Mouse (Mus musculus) adrenal gland, adult 18-20 months (tissue): ENCODE measurements around the gene Rsrc1. TPM values are rescaled to one million over a fixed set of nuclear protein-coding genes. Genes with fewer than 3 reads are reported as not detected.

Experiments
- DNase-seq, 2 experiments: peaks; one replicate each; pipeline ENCODE4 v3.0.0; 2021 to 2022; ENCODE audit warnings: low spot score in 2 of 2
- total RNA-seq, 2 experiments: library from RNA; stranded (reverse); gene quantifications; 1 replicate in 1 of 2; 2 replicates in 1 of 2; pipeline ENCODE4 v1.2.3; 2021

The Rsrc1 gene
- total RNA-seq, 2 experiments from 2014 or later: 26.9 to 31.2 TPM

DNA sequence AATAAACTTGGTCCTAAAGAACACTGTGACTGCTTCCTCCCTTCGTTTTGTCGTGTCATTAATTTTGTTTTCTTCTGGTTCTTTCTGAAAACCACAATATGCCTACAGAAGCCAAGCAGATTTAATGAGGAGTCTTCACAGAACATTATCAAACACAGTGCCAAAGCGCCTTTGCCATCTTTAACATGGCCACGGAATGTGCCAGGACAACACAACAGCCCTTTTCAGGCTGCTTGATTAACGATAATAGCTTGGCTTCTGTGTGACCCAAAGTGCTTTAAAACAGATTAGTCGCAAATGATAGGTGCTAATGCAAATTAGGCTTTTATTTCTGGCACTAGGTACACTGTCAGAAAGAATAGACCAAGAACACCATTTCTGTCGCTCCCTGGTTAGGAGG lies 377.2 kb downstream of the Rsrc1 start:
- DNase-seq: no peak

DNA sequence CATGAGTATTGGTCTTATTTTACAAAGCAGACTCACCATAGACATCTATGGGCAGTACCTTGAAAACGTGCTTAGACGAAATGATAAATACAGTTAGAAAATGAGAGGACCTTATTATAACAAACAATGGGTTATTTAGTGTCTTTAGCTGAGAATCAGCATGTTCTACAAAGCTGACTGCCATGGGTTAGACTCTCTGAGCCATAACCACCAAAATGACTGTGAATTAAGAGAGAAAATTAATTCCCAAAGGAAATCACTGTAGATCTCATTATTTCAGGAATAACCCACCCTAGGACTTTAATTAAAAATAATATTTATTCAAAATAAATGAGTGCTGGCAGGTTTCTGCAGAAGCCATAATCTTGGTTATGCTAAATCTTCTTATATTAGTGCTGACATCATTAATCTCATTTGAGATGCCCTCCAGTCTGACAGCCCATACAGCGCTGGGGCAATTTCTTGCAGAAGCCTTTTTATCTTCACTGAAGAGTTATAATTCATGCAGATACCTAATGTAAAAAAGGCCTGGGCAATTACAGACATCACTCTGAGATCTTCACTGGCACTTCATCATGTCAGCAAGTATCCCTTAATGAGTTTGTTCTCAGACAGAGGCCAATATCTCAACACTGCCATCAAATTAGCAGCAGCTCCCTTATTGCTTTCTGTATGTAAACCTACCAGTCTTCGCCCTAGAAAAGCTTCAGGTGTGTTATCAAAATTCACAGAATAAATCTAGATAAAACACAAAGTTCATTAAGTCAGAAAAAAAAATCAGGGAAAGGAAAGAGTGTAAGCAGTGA lies 385.1 kb downstream of the Rsrc1 start:
- no peak for DNase-seq

DNA sequence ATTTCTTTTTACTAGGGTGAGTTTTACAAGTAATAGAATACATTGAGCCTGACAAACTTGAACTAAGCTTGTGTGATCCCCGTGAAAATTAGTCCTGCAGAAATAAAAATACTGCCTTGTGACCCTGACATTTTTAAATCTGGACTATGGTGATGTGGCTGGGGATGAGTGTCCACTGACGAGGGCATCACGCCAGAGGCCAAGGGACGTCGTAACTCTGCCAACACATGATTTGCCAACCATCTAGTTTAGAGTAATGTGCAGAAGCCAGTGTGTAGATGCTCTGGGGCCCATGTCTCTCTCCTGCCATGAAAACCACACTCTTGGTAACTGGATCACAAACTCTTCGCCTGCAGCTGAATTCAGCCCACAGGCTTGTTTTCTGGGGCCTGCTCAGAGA lies 386.3 kb downstream of the Rsrc1 start:
- DNase-seq: peak; percentile 38 to 46

GRCm38 (mm10) chr3:67369407-67370079 lies 388.4 kb downstream of the Rsrc1 start:
- DNase-seq: no peak

DNA sequence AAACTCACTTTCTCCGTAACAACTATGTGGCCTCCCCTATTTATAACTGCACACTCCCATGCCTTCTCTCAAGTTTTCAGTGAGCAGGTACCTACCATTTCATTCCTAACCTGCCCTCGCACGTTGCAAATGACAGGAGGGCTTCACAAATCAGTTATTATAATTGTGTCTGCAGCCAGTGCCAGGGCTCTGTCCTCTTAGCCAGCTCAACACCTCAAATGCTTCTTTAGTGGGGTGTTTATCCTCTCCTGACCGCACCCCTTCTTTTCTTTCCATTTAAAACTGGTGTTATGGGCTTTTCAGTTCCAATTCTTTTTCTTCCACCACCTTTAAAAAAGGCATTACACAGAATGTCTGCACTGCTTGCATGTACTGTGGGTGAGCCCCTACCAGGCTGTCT lies 391.0 kb downstream of the Rsrc1 start:
- DNase-seq: no peak

DNA sequence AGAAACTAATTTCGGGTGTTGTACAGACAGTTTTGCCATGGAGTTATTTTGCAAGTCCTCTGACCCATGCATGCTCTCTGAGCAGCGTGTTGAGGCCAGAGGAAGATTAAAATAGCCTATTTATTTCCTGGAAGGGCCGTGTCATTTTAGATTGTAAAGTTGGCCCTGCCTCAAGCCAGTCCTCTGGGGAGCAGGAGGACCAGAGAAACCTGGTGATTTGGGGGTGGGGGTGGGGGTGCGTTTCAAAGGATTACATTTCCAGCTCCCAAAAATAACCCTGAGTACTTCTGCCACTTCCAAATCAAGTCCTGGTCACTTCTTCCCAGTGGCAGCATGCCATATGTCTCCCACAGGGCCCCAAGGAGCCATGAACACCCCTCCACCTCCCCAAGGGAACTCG lies 391.6 kb downstream of the Rsrc1 start:
- DNase-seq: no peak

- DNase-seq: peak; percentile 83 to 87
Observed at GRCm38 (mm10) chr3:67373872-67374271, 392.7 kb downstream of the Rsrc1 start, which contains the start of gene Mlf1. Gene Mlf1, plus strand, starts transcription at chr3:67374097.

GRCm38 (mm10) chr3:67374360-67374778 lies 393.2 kb downstream of the Rsrc1 start:
- no peak for DNase-seq

DNA sequence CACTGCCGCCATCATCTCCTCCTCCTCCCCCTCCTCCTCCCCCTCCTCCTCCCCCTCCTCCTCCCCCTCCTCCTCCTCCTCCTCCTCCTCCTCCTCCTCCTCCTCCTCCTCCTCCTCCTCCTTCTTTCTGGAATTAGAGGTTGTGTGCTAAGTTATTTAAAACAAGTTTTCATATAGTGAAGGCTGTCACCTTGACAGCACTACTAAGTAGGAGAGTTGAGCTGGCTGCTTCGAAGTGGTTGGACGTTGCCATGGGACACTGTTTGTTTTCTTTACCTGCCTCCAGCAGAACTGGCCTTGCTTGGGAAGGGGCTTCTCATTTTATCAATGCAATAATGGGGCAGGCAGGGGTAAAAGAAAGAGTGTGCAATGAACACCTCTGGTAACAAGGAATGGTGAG lies 393.9 kb downstream of the Rsrc1 start, which contains the start of gene Gm17402:
Gm17402 (minus strand) TSS at position 101 of the 400 bp plus-strand sequence.
- DNase-seq: no peak

DNA sequence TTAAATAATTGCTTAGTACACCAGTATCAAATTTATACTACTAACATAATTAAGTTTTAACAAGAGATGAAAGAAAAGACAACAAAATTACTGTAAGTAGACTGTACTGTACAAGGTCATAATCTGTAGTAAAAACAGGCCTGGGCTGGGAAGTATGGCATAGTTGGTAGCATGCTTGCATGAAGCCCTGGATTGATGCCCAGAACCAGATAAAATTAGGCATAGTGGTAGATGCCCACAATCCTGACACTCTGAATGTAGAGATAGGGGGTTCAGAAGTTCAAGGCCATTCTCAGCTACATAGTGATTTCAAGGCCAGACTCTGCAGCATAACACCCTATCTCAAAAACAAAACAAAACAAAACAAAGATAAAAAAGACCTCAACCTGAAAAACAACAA lies 397.0 kb downstream of the Rsrc1 start:
- no peak for DNase-seq

Other genes starting within 250 kb of the Rsrc1 start
- 1 to 10 TPM; 1.8 TPM for gene Shox2, start 381 bp downstream of the Rsrc1 start, total RNA-seq